Mouse (Mus musculus) gastrocnemius, adult 8-10 months (tissue): Measurements from ENCODE around the gene Gm49373. TPM values are rescaled to one million over a fixed set of nuclear protein-coding genes. Genes with fewer than 3 reads are reported as not detected.

Experiments
- DNase-seq, 2 experiments: peaks; one replicate each; pipeline ENCODE4 v3.0.0; 2022; ENCODE audit warnings: low spot score in 2 of 2
- total RNA-seq, 4 experiments: library from RNA; stranded (reverse); gene quantifications; 2 replicates each; pipeline ENCODE4 v1.2.4; 2022

Gene Gm49373
- total RNA-seq, result under 1 TPM in 2 of 4 experiments, not detected in 2; 0.19 to 0.39 TPM

- peak; percentile 75 to 83 for DNase-seq
These were observed at the start of gene Gm49373, which contains the start of gene Fdx1l for GRCm38 (mm10) chr9:21073044-21073840. TSS of gene Gm49373 (minus strand) at chr9:21073096. TSS of gene Fdx1l (minus strand) at chr9:21073614.

- DNase-seq, result no peak
These were observed 48.6 kb upstream of the Gm49373 start for GRCm38 (mm10) chr9:21121483-21121882.

- DNase-seq, result no peak
These were observed 44.2 kb upstream of the Gm49373 start for GRCm38 (mm10) chr9:21117073-21117472.

GRCm38 (mm10) chr9:21115105-21115504 is 42.2 kb upstream of the Gm49373 start:
- no peak for DNase-seq

GRCm38 (mm10) chr9:21114190-21114589 is 41.3 kb upstream of the Gm49373 start:
- DNase-seq, result no peak

GRCm38 (mm10) chr9:21113751-21114150 is 40.9 kb upstream of the Gm49373 start:
- no peak for DNase-seq

- no peak for DNase-seq
These were observed 34.8 kb upstream of the Gm49373 start for GRCm38 (mm10) chr9:21107607-21108237.

GRCm38 (mm10) chr9:21105760-21106564 is 33.1 kb upstream of the Gm49373 start:
- DNase-seq, result no peak

GRCm38 (mm10) chr9:21104814-21105213 is 31.9 kb upstream of the Gm49373 start:
- no peak for DNase-seq

GRCm38 (mm10) chr9:21102076-21102475 is 29.2 kb upstream of the Gm49373 start:
- DNase-seq, result no peak

GRCm38 (mm10) chr9:21100447-21101161 is 27.7 kb upstream of the Gm49373 start:
- DNase-seq, result no peak

GRCm38 (mm10) chr9:21097793-21098192 is 24.9 kb upstream of the Gm49373 start:
- DNase-seq, result no peak

- no peak for DNase-seq
These were observed 23.1 kb upstream of the Gm49373 start for GRCm38 (mm10) chr9:21095958-21096357.

GRCm38 (mm10) chr9:21093423-21093822 is 20.5 kb upstream of the Gm49373 start:
- DNase-seq, result no peak

- DNase-seq, result peak; percentile 96 to 98
These were observed 18.9 kb upstream of the Gm49373 start, which contains the start of the genes Gm38431 and Raver1 for GRCm38 (mm10) chr9:21091707-21092320. TSS of gene Gm38431 (minus strand) at chr9:21091997. TSS of gene Raver1 (minus strand) at chr9:21092008.

- DNase-seq, result no peak
These were observed 18.2 kb upstream of the Gm49373 start for GRCm38 (mm10) chr9:21090972-21091706.

GRCm38 (mm10) chr9:21090537-21090936 is 17.6 kb upstream of the Gm49373 start:
- no peak for DNase-seq

GRCm38 (mm10) chr9:21083324-21083723 is 10.4 kb upstream of the Gm49373 start:
- no peak for DNase-seq

- DNase-seq, result no peak
These were observed 8.2 kb upstream of the Gm49373 start for GRCm38 (mm10) chr9:21081127-21081526.

- no peak for DNase-seq
These were observed 2.7 kb upstream of the Gm49373 start for GRCm38 (mm10) chr9:21075625-21076024.
